Mouse (Mus musculus): ENCODE measurements at regions not wholly inside any gene's neighbourhood (a gene's known extent, or its start where the extent isn't known, plus 50 kb on each side); places are given as distances from the start of the nearest gene placed in this dataset.

DNA sequence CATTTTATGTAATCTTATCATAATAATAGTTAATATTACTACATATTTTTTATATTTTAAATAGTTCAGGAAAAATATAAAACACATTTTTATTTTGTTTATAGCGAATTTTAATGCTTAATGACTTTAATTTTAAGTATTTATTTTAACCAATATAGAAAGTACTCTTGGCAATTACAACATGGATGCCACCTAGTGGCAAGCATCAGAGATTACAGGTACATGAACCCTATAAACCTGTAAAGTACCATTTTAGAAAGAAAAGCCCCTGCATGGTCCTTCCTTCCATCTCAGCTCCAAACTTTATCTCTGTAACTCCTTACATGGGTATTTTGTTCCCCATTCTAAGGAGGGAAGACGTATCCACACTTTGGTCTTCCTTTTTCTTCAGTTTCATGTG is 4328.9 kb upstream of the Gm7489 start:
- peak; percentile 62 for ATAC-seq (replicated peaks; ENCODE audit: poor library complexity, severe bottlenecking)

DNA sequence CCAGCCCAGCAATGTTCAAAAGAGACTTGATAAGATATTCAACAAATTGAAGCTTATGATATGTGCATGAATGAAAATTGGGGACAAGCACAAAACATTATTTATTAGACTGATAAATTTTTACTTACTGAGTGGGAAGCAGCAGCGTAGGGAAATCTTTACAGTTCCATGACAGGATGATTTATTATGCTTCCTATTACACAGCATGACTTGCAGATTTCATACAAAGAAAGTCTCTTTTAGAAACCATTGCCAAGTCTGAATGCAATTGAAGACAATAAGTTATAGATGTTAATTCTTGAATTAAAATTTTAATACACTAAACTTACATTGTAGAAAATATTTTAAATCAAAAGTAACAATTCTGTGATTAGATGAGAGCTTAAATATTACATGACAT is 4324.3 kb upstream of the Gm7489 start:
- ATAC-seq (replicated peaks; ENCODE audit: poor library complexity, severe bottlenecking) = no peak

DNA sequence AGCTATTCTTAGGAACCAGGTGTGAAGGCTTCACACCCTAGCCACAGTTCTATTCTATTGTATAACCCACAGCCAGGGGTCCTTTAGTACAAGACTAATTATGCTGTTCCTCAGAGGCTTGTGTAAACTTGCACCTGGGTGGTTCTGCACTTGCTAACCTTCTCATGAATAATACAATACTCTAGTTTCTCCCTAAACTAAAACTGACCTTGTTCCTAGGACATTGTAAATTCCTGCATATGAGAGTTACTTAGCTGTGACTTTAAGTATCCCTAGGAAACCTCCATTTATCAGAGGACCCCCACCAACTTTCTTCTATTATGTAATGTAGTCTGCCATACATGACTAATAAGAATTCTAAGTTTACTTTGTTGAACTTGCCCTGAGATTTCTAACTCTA is 4295.9 kb upstream of the Gm7489 start:
- ATAC-seq (replicated peaks; ENCODE audit: poor library complexity, severe bottlenecking) = no peak

DNA sequence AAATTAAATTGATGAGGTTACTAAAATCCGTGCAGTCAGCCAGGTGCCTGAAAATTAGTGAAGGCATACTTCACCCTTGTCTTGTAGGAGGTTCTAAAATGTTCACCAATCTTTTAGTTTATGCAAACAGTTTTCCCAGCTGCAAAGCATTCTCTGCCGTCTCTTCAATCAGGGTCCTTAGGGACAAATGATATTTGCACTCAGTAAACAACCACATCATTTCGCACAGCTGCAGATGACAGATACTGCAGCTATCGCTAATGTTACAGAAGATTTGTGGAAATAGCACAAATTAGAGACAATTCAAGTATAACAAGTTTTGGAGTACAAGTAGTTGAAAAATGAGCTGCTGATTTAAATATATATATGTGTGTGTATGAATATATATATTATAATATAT is 4270.8 kb upstream of the Gm7489 start:
- ATAC-seq (replicated peaks; ENCODE audit: poor library complexity, severe bottlenecking) = no peak

DNA sequence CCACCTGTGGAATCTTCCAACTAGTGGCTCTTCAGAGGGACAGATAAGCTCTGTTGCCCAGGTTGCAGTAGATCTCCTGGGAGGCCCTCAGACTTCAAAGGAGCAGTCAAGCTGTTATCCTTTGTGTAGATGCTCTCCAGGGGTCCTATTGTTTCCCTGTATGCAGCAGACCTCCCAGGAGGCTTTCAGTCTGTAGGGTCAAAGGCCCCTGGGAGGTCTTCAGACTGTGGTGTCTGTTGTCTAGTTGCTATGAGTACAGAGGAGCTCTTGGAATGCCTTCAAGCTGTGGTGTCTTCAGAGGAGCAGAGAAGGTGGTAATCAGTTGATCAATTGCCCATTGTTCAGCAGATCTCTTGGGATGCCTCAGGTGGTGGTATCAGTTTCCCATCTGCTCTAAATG is 4237.3 kb upstream of the Gm7489 start:
- no peak for ATAC-seq (replicated peaks; ENCODE audit: poor library complexity, severe bottlenecking)

DNA sequence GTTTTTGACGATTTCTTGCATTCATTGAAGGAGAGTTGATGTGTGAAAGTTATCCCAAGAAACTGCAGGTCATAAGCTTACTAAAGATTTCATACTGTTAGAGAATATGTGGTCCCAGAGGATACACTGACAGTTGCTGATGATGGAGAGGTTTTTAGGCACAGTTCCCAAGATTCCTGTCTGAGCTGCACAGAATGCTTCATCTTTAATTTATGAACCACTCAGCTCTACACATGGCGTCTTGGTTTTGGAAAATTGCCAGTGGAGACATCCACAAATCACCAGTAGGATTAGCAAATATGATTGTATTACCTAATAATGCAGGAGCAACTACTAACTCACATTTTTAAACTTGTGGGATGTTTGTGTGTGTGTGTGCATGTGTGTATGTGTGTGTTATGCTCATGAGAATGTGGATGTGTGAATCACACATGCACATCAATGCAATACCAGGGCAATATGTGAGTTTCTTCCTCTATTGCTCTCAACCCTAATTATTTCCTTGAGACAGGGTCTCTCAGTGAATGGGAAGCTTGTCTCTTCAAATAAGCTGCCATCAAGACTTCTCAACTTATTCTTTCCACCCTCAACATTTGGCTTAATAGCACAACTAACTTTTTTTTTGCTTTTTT is 4234.0 kb upstream of the Gm7489 start:
- ATAC-seq (replicated peaks; ENCODE audit: poor library complexity, severe bottlenecking) = no peak

DNA sequence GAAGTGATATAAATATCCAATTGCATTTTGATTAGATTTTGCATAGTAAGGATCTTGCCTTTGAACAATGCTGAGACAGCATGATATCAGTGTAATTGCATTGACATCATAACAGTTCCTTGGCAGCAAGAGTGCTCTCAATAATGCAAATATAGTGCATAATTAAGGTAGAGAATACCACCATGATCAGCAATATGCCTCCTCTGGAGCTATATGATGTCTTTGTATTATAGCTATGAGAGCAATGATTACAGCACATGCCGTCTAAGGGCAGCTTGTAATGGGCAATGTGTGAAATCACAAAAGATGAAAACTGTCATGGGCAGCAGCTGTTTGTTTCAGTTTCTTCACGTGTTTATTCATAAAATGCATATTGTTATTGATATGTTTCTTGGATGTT is 4231.0 kb upstream of the Gm7489 start:
- ATAC-seq (replicated peaks; ENCODE audit: poor library complexity, severe bottlenecking) = no peak

DNA sequence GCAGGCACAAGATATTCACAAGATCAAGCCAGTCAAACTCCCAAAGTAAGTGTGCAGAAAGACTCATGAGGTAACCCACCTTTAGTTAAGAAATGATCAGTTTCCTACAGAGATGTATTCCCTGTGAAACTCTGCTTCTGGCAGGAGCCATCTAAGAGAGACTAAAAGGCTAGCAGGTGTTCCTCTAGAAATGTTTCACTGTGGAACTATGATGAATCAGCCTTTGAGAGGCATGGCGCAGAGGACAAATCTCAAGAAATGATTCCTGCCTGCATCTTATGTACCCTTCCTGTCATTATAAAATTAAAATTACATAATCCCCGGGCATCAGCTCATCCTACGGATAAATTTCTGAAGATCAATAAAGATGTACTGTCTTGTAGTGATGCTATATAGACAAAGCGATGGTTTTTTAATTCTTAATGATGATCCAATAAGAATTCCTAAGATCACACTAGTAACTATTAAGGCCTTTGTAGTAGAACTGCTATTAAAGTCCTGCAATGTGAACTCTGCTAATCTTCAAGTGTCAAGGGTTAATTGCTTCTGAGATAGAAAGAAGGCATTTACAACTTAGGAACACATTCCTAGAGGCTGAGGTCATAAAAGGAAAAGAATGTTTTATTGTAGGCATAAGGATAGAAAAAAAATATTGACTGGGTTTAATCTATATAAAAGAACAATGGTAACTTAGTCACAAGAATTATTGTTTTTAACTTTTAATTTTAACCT is 4219.7 kb upstream of the Gm7489 start:
- ATAC-seq (replicated peaks; ENCODE audit: poor library complexity, severe bottlenecking) = no peak

Data from granulocyte monocyte progenitor cell, adult 5-6 weeks (primary cell).